Mouse (Mus musculus) stomach, embryonic 16.5 days (tissue): Measurements from ENCODE around the gene Atp5j. TPM values are rescaled to one million over a fixed set of nuclear protein-coding genes. Genes with fewer than 3 reads are reported as not detected.

Source experiments
- polyA plus RNA-seq: library from polyadenylated mRNA; unstranded; fragments of >200 nt; fragmentation: Nextera tagmentation; extraction: Ambion mirVana; gene quantifications from 2 replicates; pipeline ENCODE4 v1.2.1, GENCODE M21; 2015

Gene Atp5j
- polyA plus RNA-seq, 1 experiment from 2014 or later, result 927 TPM

Other genes with a start within 250 kb of the Atp5j start
- gene Mrpl39, start 99.9 kb downstream of the Atp5j start, polyA plus RNA-seq, result 38.3 and 46.9 TPM in 2 replicates
- gene Jam2, start 61.5 kb downstream of the Atp5j start, polyA plus RNA-seq, result 6.2 and 6.7 TPM in 2 replicates
- gene Gabpa, start 700 bp downstream of the Atp5j start, polyA plus RNA-seq, result 31.3 and 32.0 TPM in 2 replicates